Mouse (Mus musculus) midbrain, postnatal 0 days (tissue): Measurements from ENCODE around the gene Tatdn2. TPM values are rescaled to one million over a fixed set of nuclear protein-coding genes. Genes with fewer than 3 reads are reported as not detected.

ENCODE experiments used
- ATAC-seq: fragments of 200-750 bp; cut with Nextera tagmentation; 2 replicates; pipeline ENCODE4 v1.8.0; 2017; ENCODE audit warnings: moderate number of reproducible peaks, mild to moderate bottlenecking, moderate TSS enrichment, moderate library complexity; ENCODE audit not compliant: low FRiP score
- DNase-seq: peaks from one replicate; pipeline ENCODE4 v3.0.0-alpha.2; 2015; ENCODE audit warnings: low spot score
- H3K27ac ChIP-seq: fragments of 300-500 bp; sonication (generic); 2 replicates; pipeline ENCODE4 v1.5.1; 2014; ENCODE audit warnings: low read depth, mild to moderate bottlenecking, low read length, mixed read lengths
- H3K27me3 ChIP-seq: fragments of 300-500 bp; sonication (generic); 2 replicates; pipeline ENCODE4 v1.6.1; 2014; ENCODE audit warnings: low read length, control low read depth, mixed read lengths; ENCODE audit not compliant: insufficient read depth
- H3K36me3 ChIP-seq: fragments of 300-500 bp; sonication (generic); 2 replicates; pipeline ENCODE4 v1.6.1; 2014; ENCODE audit warnings: low read length, control low read depth, mixed read lengths; ENCODE audit not compliant: insufficient read depth
- H3K4me1 ChIP-seq: fragments of 300-500 bp; sonication (generic); 2 replicates; pipeline ENCODE4 v1.6.1; 2014; ENCODE audit warnings: mild to moderate bottlenecking, control low read depth, antibody characterized with exemption, low read length, mixed read lengths; ENCODE audit not compliant: insufficient read depth
- H3K4me2 ChIP-seq: fragments of 300-500 bp; sonication (generic); 2 replicates; pipeline ENCODE4 v1.6.1; 2014; ENCODE audit warnings: low read depth, mild to moderate bottlenecking, low read length, mixed read lengths; ENCODE audit not compliant: poor library complexity, severe bottlenecking
- H3K4me3 ChIP-seq: fragments of 300-500 bp; sonication (generic); 2 replicates; pipeline ENCODE4 v1.5.1; 2014; ENCODE audit warnings: low read depth, mild to moderate bottlenecking, low read length, moderate library complexity
- H3K9ac ChIP-seq: fragments of 300-500 bp; sonication (generic); replicated peaks from 2 replicates; pipeline ENCODE4 v1.6.1; 2014; ENCODE audit warnings: mild to moderate bottlenecking, low read length, moderate library complexity, mixed read lengths; ENCODE audit not compliant: poor library complexity, severe bottlenecking
- H3K9me3 ChIP-seq: fragments of 300-500 bp; sonication (generic); 2 replicates; pipeline ENCODE4 v1.6.1; 2016; ENCODE audit warnings: low read length, control low read depth
- CTCF ChIP-seq: IDR thresholded peaks from 2 replicates; pipeline ENCODE4 v1.5.1; 2016; ENCODE audit warnings: antibody characterized with exemption, mild to moderate bottlenecking
- WGBS: fragments of 180-500 bp; shearing (Covaris S2); extraction: QIAGEN DNeasy Blood & Tissue Kit; methylation state at CpG from one replicate; pipeline ENCODE4 v1.1.7; 2014; 5-methylcytosine and 5-hydroxymethylcytosine counted together
- polyA plus RNA-seq: library from polyadenylated mRNA; unstranded; fragments of >200 nt; fragmentation: Nextera tagmentation; extraction: Ambion mirVana; gene quantifications from 2 replicates; pipeline ENCODE4 v1.2.1, GENCODE M21; 2015
- total RNA-seq: library from RNA; depleted of rRNA; stranded (reverse); fragments of >200 nt; gene quantifications from 2 replicates; pipeline ENCODE4 v1.2.3, GENCODE M21; 2014

The Tatdn2 gene
- total and polyA plus RNA-seq, 2 experiments from 2014 or later, result 1.5 to 63.4 TPM

DNA sequence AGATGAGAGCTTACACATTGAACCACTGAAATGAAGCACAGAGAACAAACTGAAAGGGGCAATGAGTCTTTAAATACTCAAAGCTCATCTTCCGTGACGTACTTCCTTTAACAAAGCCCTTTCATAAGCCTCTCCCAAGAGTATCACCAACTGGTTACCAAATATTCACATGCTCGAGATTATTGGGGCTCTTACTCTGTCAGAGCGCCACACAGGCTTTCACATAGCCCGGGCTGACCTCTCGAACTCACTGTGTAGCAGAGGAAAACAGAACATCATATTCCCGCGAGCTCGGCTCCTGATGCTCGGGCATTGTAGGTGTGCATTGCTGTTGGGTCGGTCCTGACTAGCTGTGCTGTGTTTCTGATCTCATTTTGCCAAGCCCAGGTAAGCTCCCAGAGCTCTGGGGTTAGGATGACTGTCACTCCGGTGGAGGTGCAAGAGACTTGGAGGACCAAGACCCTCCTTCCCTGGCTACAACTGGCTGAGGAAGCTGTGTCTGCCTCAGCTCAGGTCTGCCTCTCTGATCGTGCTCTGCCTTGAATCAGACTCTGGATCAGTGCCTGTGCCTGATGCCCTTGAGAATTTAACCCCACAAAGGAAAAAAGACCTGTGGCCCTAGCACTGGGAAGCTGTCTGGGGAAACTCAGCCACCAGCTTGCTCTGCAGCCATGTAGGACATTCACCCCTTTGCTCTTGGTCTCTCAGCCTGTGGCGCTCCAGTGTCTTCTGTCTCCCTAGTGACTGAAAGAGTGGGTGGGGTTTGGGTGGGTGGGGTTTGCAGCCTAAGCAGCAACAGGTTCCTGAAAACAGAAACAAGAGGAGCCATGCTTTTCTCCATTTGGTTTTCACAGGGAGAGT, 36.1 kb upstream of the Tatdn2 start:
- WGBS, result 63% methylated on average over 14 of the region's 14 CpGs
- H3K9ac ChIP-seq, result no peak overlapping the region
- no peak for TF ChIP-seq CTCF
- H3K36me3 ChIP-seq, result no peaks in the 10 kb centered on the region
- ATAC-seq (no peak), DNase-seq (no peak)
- H3K27me3 ChIP-seq, result no peaks in the 10 kb centered on the region
- no peaks in the 10 kb centered on the region for H3K9me3 ChIP-seq
- no peak overlapping the region for H3K4me3 ChIP-seq
- H3K27ac ChIP-seq, result no peak overlapping the region
- H3K4me2 ChIP-seq, result no peak overlapping the region
- H3K4me1 ChIP-seq, result no peaks in the 10 kb centered on the region

DNA sequence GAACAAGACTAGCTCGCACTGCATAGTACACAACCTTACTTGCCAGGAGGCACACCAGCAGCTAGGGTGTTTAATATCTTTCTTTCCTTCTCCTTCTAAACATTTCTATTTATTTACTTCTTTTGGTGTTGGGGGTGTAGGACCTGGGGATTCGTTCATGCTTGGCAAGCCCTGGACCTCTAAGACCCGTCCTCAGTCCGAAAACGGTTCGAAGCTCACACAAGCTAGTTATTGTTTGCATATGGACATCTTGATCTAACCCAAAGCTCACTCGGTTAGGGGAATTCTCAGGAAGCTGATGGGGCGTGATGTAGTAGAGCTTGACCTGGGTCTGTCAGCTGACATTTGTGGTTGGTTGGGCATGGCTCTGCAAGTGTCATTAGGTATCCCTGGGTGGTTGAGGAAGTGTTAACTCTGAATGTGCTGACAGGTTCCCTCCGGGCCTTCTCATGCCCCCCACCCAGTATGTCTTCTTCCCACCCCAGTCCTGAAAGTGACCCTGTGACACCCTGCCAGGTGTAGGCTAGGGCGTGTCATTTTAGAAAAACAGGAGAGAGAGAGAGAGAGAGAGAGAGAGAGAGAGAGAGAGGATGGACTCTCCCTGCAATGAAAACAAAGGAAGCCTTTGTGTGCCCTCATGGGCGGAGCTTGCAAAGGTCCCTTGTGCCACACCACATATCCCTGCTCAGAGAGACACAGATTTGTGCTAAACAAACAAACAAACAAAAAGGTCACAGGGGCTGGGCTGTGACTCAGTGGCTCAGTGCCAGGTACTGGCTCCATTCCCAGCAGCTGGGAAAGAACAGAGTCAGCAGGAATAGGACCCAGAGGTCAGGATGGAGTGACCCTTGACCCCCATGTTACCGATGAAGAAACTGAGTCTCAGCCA, 35.3 kb upstream of the Tatdn2 start:
- H3K9ac ChIP-seq, result no peak overlapping the region
- no peak for DNase-seq
- no peaks in the 10 kb centered on the region for H3K9me3 ChIP-seq

GRCm38 (mm10) chr6:113662964-113663700, 33.7 kb upstream of the Tatdn2 start:
- DNase-seq, result no peak
- Histone ChIP-seq H3K4me2 (no peak overlapping the region), H3K9ac (no peak overlapping the region), H3K27ac (no peak overlapping the region), H3K36me3 (no peaks in the 10 kb centered on the region), H3K9me3 (no peaks in the 10 kb centered on the region), H3K4me1 (no peaks in the 10 kb centered on the region), H3K27me3 (no peaks in the 10 kb centered on the region), H3K4me3 (no peak overlapping the region)
- ATAC-seq, result no peak
- TF ChIP-seq CTCF, result no peak
- WGBS, result 93% methylated on average over 8 of the region's 8 CpGs

More for the DNA sequence above, 35.3 kb upstream of the Tatdn2 start:
- Histone ChIP-seq H3K4me3 (no peak overlapping the region), H3K4me1 (no peaks in the 10 kb centered on the region), H3K27ac (no peak overlapping the region), H3K36me3 (no peaks in the 10 kb centered on the region), H3K27me3 (no peaks in the 10 kb centered on the region), H3K4me2 (no peak overlapping the region)
- TF ChIP-seq CTCF, result no peak
- ATAC-seq, result no peak
- WGBS, result 56% methylated on average over 12 of the region's 12 CpGs

- Histone ChIP-seq H3K9me3 (no peaks in the 10 kb centered on the region), H3K4me3 (no peak overlapping the region), H3K36me3 (no peaks in the 10 kb centered on the region), H3K4me1 (no peaks in the 10 kb centered on the region), H3K4me2 (no peak overlapping the region), H3K27ac (no peak overlapping the region), H3K9ac (no peak overlapping the region), H3K27me3 (no peaks in the 10 kb centered on the region)
- TF ChIP-seq CTCF, result no peak
- no peak for DNase-seq
- 91% methylated on average over 7 of the region's 7 CpGs for WGBS
- ATAC-seq, result no peak
Measured at GRCm38 (mm10) chr6:113664305-113664704, 32.5 kb upstream of the Tatdn2 start.

DNA sequence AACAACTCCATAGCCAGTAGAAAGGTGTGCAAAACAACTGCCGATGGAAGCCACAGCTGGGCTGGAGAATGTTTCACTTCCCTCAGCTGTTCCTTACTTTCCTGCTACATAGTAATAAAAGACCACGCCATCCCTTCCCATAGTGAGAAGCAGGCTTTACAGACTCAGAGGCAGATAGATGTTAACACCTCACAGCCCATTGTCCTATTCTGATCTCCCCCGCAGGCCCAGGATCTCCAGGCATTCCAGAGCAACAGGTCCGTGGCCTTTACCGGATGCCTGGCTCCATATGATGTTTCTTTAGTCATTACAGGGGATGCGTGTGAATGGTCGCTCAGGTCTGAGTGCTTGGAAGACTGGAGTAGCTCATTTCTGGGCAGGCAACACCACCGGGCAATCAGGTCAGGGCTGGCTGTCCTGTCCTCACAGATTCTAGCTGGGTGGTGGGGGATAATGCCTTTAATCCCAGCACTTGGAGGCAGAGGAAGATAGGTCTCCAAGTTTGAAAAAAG, 29.2 kb upstream of the Tatdn2 start:
- no peak overlapping the region for H3K4me3 ChIP-seq
- 67% methylated on average over 8 of the region's 8 CpGs for WGBS
- no peaks in the 10 kb centered on the region for H3K27me3 ChIP-seq
- H3K4me2 ChIP-seq, result no peak overlapping the region
- no peak for DNase-seq
- ATAC-seq, result no peak
- no peaks in the 10 kb centered on the region for H3K9me3 ChIP-seq
- H3K36me3 ChIP-seq, result no peaks in the 10 kb centered on the region
- no peak overlapping the region for H3K27ac ChIP-seq
- no peak overlapping the region for H3K9ac ChIP-seq
- TF ChIP-seq CTCF, result no peak
- no peaks in the 10 kb centered on the region for H3K4me1 ChIP-seq
